Mouse (Mus musculus): ENCODE results near the gene Aqp6. TPM values are rescaled to one million over a fixed set of nuclear protein-coding genes. Genes with fewer than 3 reads are reported as not detected.

The Aqp6 gene
- total and polyA plus RNA-seq, 2 experiments: not detected

- Histone ChIP-seq H3K36me3 (ENCODE audit: control insufficient read depth, insufficient read depth, low read length) (no peaks in the 10 kb centered on the region), H3K27ac (replicated peaks; ENCODE audit: insufficient read depth, low read depth, low read length) (no peak overlapping the region), H3K27me3 (ENCODE audit: control insufficient read depth, insufficient read depth, low read length) (peaks cover 22% of the 10 kb centered on the region), H3K4me3 (ENCODE audit: insufficient read depth, low read depth, low read length) (no peak overlapping the region), H3K4me1 (ENCODE audit: control insufficient read depth, insufficient read depth, low read length) (no peaks in the 10 kb centered on the region), H3K79me2 (ENCODE audit: control insufficient read depth, insufficient read depth, low read length) (no peaks in the 10 kb centered on the region), H3K9ac (ENCODE audit: low read depth, low read length) (no peak overlapping the region)
- TF ChIP-seq CTCF (IDR thresholded peaks at IDR 0.05; ENCODE audit: low read depth, low read length) (no peak), POLR2A (IDR thresholded peaks at IDR 0.05; ENCODE audit: extremely low read depth, insufficient read depth, low read length) (no peak)
- DNase-seq (ENCODE audit: extremely low read depth, low read depth, low spot score): no peak
- 94% methylated on average over 3 of the region's 3 CpGs for WGBS
Measured at GRCm38 (mm10) chr15:99586525-99586924, 14.7 kb upstream of the Aqp6 start.

GRCm38 (mm10) chr15:99589237-99589636, 12.0 kb upstream of the Aqp6 start:
- Histone ChIP-seq H3K27ac (replicated peaks; ENCODE audit: insufficient read depth, low read depth, low read length) (no peak overlapping the region), H3K4me3 (ENCODE audit: insufficient read depth, low read depth, low read length) (no peak overlapping the region), H3K36me3 (ENCODE audit: control insufficient read depth, insufficient read depth, low read length) (no peaks in the 10 kb centered on the region), H3K27me3 (ENCODE audit: control insufficient read depth, insufficient read depth, low read length) (peaks cover 16% of the 10 kb centered on the region; the same call in 1 of the 2 replicates), H3K4me1 (ENCODE audit: control insufficient read depth, insufficient read depth, low read length) (no peaks in the 10 kb centered on the region), H3K79me2 (ENCODE audit: control insufficient read depth, insufficient read depth, low read length) (no peaks in the 10 kb centered on the region), H3K9ac (ENCODE audit: low read depth, low read length) (no peak overlapping the region)
- TF ChIP-seq CTCF (IDR thresholded peaks at IDR 0.05; ENCODE audit: low read depth, low read length): no peak
- TF ChIP-seq POLR2A (IDR thresholded peaks at IDR 0.05; ENCODE audit: extremely low read depth, insufficient read depth, low read length): no peak
- DNase-seq (ENCODE audit: extremely low read depth, low read depth, low spot score): no peak
- 20% methylated on average over 9 of the region's 9 CpGs for WGBS

GRCm38 (mm10) chr15:99589704-99590103, 11.5 kb upstream of the Aqp6 start:
- DNase-seq (ENCODE audit: extremely low read depth, low read depth, low spot score): no peak
- no peaks in the 10 kb centered on the region for H3K79me2 ChIP-seq (ENCODE audit: control insufficient read depth, insufficient read depth, low read length)
- H3K4me1 ChIP-seq (ENCODE audit: control insufficient read depth, insufficient read depth, low read length): no peaks in the 10 kb centered on the region
- H3K27ac ChIP-seq (replicated peaks; ENCODE audit: insufficient read depth, low read depth, low read length): no peak overlapping the region
- TF ChIP-seq POLR2A (IDR thresholded peaks at IDR 0.05; ENCODE audit: extremely low read depth, insufficient read depth, low read length) (no peak), CTCF (IDR thresholded peaks at IDR 0.05; ENCODE audit: low read depth, low read length) (no peak)
- no peaks in the 10 kb centered on the region for H3K36me3 ChIP-seq (ENCODE audit: control insufficient read depth, insufficient read depth, low read length)
- peaks cover 15% of the 10 kb centered on the region; the same call in 1 of the 2 replicates for H3K27me3 ChIP-seq (ENCODE audit: control insufficient read depth, insufficient read depth, low read length)
- no peak overlapping the region for H3K9ac ChIP-seq (ENCODE audit: low read depth, low read length)
- no peak overlapping the region for H3K4me3 ChIP-seq (ENCODE audit: insufficient read depth, low read depth, low read length)
- WGBS: 29% methylated on average over 7 of the region's 7 CpGs

DNA sequence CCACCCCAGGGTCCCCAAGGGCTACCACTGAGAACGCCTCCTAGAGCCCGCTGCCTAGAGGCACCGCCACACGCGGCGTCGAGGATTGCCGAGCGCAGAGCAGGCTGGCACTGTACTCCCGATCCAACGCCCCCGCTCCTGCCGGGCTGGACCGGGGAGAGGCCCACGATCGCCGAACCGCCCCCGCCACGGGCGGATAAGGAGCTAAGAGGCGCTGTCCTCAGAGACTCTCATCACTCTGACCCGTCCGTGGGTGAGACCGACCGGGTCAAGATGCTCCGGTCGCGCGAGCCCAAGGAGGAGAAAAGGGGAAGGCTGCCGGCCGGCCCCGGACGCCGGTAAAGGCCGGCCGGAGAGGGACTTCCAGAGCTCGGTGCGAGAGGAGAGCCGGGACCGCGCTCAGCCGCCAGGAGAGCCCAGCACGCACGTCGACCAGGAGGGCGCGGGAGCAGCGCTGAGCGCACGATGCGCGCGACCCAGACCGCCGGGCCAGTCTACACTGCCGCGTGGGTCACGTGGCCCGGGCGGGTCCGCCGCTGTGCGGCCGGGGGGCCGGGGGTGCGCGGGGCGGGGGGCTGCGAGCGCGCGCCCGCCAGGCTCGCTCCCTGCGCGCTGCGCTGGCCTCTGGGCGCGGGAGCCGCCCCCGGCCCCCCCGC, 10.6 kb upstream of the Aqp6 start, which contains the start of gene Aqp5:
Gene Aqp5, plus strand, starts transcription at position 354 of the 656 bp plus-strand sequence.
- no peak for DNase-seq (ENCODE audit: extremely low read depth, low read depth, low spot score)
- WGBS: 3% methylated on average over 79 of the region's 83 CpGs
- TF ChIP-seq CTCF (IDR thresholded peaks at IDR 0.05; ENCODE audit: low read depth, low read length) (no peak), POLR2A (IDR thresholded peaks at IDR 0.05; ENCODE audit: extremely low read depth, insufficient read depth, low read length) (no peak)
- Histone ChIP-seq H3K36me3 (ENCODE audit: control insufficient read depth, insufficient read depth, low read length) (no peaks in the 10 kb centered on the region), H3K27me3 (ENCODE audit: control insufficient read depth, insufficient read depth, low read length) (peaks cover 12% of the 10 kb centered on the region; the same call in 1 of the 2 replicates), H3K79me2 (ENCODE audit: control insufficient read depth, insufficient read depth, low read length) (no peaks in the 10 kb centered on the region), H3K27ac (replicated peaks; ENCODE audit: insufficient read depth, low read depth, low read length) (no peak within 1 kb of the TSS), H3K4me1 (ENCODE audit: control insufficient read depth, insufficient read depth, low read length) (no peaks in the 10 kb centered on the region), H3K4me3 (ENCODE audit: insufficient read depth, low read depth, low read length) (peak within 1 kb of the TSS; percentile 17; the same call in 1 of the 2 replicates), H3K9ac (ENCODE audit: low read depth, low read length) (no peak within 1 kb of the TSS)

DNA sequence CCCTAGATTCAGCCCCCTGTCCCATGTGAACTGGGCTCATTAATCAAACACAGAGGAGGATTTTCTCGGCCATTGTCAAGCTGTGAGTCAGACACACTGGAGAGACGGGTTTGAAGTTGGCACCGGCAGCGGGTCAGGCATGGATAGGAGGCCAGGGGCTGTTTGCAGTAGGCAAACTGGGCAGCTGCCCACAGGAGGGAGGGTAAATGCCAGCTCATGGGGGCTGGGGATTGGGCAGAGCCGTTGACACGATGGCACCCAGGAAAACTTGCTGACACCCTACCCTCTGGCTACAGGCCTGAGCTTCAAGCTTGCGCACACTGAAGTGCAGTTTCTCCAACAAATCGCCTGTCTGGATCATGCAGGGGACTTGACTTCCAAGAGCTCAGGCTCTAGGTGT, 9.0 kb upstream of the Aqp6 start:
- H3K79me2 ChIP-seq (ENCODE audit: control insufficient read depth, insufficient read depth, low read length): no peaks in the 10 kb centered on the region
- WGBS: 68% methylated on average over 8 of the region's 8 CpGs
- H3K27me3 ChIP-seq (ENCODE audit: control insufficient read depth, insufficient read depth, low read length): peaks cover 12% of the 10 kb centered on the region; the same call in 1 of the 2 replicates
- no peak overlapping the region for H3K9ac ChIP-seq (ENCODE audit: low read depth, low read length)
- TF ChIP-seq CTCF (IDR thresholded peaks at IDR 0.05; ENCODE audit: low read depth, low read length) (no peak), POLR2A (IDR thresholded peaks at IDR 0.05; ENCODE audit: extremely low read depth, insufficient read depth, low read length) (no peak)
- no peaks in the 10 kb centered on the region for H3K4me1 ChIP-seq (ENCODE audit: control insufficient read depth, insufficient read depth, low read length)
- no peak for DNase-seq (ENCODE audit: extremely low read depth, low read depth, low spot score)
- H3K27ac ChIP-seq (replicated peaks; ENCODE audit: insufficient read depth, low read depth, low read length): no peak overlapping the region
- H3K36me3 ChIP-seq (ENCODE audit: control insufficient read depth, insufficient read depth, low read length): no peaks in the 10 kb centered on the region
- no peak overlapping the region for H3K4me3 ChIP-seq (ENCODE audit: insufficient read depth, low read depth, low read length)

DNA sequence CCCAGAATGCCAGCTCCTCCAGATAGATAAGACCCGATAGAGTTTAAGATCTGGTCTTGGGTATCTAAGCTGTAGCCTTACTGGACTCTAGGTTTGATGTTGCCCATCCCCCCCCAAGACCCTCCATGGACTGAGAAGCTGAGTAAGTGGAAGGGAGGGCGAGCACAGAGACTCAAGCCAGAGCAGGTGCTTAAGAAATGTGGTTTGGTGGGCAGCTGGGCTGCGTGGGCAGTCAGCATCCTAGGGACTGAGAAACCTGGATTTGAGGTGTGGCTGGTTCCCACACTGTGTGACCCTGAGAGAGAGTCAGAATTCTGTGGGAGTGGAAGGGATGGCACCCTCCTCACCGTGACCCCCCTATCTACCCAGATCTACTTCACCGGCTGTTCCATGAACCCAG, 8.3 kb upstream of the Aqp6 start:
- no peak for DNase-seq (ENCODE audit: extremely low read depth, low read depth, low spot score)
- H3K79me2 ChIP-seq (ENCODE audit: control insufficient read depth, insufficient read depth, low read length): no peaks in the 10 kb centered on the region
- H3K4me1 ChIP-seq (ENCODE audit: control insufficient read depth, insufficient read depth, low read length): no peaks in the 10 kb centered on the region
- H3K36me3 ChIP-seq (ENCODE audit: control insufficient read depth, insufficient read depth, low read length): no peaks in the 10 kb centered on the region
- 90% methylated on average over 5 of the region's 5 CpGs for WGBS
- H3K27me3 ChIP-seq (ENCODE audit: control insufficient read depth, insufficient read depth, low read length): peaks cover 12% of the 10 kb centered on the region; the same call in 1 of the 2 replicates
- H3K27ac ChIP-seq (replicated peaks; ENCODE audit: insufficient read depth, low read depth, low read length): no peak overlapping the region
- TF ChIP-seq CTCF (IDR thresholded peaks at IDR 0.05; ENCODE audit: low read depth, low read length): no peak
- TF ChIP-seq POLR2A (IDR thresholded peaks at IDR 0.05; ENCODE audit: extremely low read depth, insufficient read depth, low read length): no peak
- H3K4me3 ChIP-seq (ENCODE audit: insufficient read depth, low read depth, low read length): no peak overlapping the region
- no peak overlapping the region for H3K9ac ChIP-seq (ENCODE audit: low read depth, low read length)

All from liver, adult 2 months (tissue).